Mouse (Mus musculus): ENCODE results near the gene Gm7361.

DNA sequence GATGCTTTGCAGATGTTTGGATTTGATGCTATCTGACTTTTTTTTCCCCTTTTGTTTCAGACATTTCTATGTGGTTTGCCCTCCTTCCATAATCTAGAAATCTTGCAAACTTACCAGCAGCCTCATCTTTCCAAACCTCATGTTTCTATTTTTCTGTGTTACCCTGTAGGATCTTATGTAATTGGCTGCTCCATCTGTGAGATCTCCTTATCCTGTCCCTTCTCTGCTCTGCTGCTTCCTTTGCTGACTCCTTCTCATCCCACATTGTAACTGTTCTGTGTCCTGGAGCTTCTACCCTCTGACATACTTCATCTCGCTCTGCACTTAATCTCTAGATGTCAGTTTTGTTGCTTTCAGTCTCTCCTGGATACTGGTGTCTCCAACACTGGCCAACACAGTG lies 35.8 kb downstream of the Gm7361 start:
- no peak for TF ChIP-seq CTCF (IDR thresholded peaks at IDR 0.05; ENCODE audit: control insufficient read depth, insufficient read depth, low read length)
- no peak for TF ChIP-seq POLR2A (IDR thresholded peaks at IDR 0.05; ENCODE audit: borderline replicate concordance, control insufficient read depth, low read depth, low read length)

Measured in bone marrow, adult 2 months (tissue).